Mouse (Mus musculus) ovary, adult 18-20 months (tissue): ENCODE measurements around the gene Ccdc61.
"Not testable (repeated sequence)": the region's sequence is repeated elsewhere in the genome, so short reads cannot be mapped to it uniquely, and the experiment has no call there.

ENCODE experiments used
- DNase-seq: peaks from one replicate; pipeline ENCODE4 v3.0.0; 2022; ENCODE audit warnings: low spot score, mixed read lengths

The Ccdc61 gene

DNA sequence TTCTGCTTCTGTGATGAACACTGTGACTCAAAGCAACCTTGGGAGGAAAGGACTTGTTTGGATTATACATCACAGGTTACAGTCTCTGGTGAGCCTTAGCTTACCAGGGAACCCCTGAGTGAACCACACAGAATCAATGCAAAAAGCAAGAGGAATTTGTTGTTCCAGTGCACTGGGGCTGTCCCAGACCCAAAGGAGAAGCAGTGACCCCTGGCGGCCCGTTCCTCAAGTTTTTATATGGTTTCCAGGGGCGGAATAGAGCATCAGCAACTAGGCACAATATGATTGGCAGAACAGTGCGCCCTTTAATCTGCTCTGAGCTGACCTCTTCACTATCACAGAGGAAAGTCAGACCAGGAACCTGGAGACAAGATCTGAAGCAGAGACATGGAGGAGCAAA lies 6.0 kb upstream of the Ccdc61 start:
- no peak for DNase-seq

DNA sequence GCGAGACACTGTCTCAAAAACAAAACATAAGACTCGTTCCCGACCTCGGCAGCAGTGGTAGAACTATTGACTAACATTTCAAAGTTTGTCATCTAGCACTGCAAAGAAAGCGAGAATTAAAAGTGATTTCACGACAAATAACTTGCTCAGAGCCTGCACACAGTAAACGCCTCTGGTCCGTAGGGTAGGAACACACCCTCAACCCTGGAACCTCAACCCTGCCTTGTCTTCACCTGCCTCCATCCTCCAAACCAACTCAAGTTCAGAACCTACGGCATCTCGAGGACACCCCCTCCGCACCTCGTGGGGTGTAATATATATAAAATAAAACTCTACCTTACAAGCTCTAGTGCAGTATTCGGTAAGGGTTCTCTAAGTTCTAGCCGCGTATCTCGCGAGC lies 418 bp downstream of the Ccdc61 start:
- DNase-seq, result no peak

DNA sequence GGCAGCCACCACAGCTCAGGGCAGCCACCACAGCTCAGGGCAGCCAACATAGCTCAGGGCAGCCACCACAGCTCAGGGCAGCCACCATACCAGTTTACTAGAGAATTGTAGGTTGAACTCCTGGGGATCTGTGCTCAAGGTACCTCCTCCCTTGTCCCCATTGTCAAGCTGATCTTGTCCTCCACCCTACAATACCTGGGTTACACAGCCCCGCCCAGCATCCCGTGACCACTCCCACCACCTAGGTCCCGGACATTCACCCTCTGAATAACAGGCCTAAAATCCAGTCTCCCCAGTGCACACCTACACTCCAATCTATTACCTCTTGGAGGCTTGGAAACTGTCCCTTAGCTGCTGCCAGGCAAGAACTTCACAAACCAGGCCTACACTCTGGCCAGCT lies 5.2 kb downstream of the Ccdc61 start:
- DNase-seq, result no peak

DNA sequence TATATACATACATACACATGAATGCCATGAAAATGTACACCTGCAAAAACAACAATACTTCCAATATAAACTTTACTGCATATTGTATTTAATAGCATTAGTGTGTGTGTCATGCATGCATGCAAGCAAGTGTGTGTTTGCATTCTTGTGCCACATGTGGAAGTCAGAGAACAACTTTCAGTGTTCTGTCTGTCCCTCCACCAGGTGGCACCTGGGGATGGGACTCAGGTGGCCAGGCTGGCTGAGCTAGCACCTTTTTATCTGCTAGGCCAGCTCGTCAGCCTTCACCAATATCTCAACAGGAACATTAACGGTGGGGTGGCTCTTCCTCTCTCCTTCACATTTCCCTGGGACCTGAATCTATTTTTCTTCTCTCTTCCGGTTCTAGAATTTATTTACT lies 7.7 kb downstream of the Ccdc61 start:
- DNase-seq, result no peak

DNA sequence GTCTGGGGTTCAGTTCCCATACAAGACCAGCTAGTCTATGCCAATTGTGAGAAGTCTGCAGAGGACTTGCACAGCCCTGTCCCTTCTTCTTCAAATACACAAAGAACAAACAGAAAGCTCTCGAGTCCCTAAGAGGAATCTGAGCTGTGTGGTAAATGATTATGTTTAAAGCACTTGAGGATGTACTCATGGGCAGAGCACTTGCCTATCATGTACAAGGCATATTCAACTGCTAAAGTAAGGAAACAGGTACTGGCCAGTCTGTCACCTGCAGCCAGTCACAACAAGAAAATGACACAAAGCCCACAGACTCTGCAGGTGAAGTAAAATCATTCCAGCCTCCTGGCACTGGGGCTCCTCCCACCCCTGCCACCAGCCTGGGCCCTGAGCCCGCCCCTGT lies 9.7 kb downstream of the Ccdc61 start:
- DNase-seq, result no peak

- DNase-seq, result no peak
Observed at GRCm38 (mm10) chr7:18896536-18896935, 13.7 kb downstream of the Ccdc61 start.

DNA sequence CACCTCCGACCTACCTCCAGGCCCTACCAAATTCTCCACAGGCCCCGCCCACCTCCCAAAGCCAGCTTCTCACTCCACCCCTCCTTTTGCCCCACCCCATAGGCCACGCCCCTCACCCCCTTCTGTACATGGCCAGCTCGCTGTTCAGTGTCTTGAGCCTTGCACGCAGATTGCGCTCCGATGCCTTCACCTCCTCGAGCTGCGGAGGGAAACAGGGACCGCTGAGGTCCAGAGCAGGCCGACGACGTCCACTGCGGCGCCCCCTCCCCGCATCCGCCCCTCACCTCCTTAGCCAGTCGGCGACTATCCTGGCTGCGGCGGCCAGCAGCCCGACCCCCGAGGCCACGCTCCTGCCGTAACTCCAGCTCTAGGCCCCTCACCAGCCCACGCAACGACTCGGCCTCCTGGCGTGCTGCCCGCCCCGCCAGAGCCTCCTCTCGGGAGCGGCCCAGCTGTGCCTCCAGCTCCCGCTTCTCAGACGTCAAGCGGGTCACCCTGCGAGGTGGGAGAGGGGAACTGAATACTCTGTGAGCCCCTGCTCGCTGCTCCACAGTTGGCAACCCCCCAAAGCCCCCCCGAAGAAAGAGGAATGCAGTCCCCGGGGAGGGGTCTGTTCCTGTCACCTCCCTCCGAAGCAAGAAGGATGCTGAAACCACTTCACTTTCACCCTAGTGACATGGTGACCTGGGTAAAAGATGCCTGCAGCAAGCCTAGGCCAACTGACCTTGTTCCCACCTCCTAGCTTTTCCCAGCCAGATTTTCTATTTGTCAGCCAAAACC lies 16.4 kb downstream of the Ccdc61 start:
- DNase-seq, result peak; percentile 37

GRCm38 (mm10) chr7:18893009-18893408 lies 17.2 kb downstream of the Ccdc61 start:
- no peak for DNase-seq

DNA sequence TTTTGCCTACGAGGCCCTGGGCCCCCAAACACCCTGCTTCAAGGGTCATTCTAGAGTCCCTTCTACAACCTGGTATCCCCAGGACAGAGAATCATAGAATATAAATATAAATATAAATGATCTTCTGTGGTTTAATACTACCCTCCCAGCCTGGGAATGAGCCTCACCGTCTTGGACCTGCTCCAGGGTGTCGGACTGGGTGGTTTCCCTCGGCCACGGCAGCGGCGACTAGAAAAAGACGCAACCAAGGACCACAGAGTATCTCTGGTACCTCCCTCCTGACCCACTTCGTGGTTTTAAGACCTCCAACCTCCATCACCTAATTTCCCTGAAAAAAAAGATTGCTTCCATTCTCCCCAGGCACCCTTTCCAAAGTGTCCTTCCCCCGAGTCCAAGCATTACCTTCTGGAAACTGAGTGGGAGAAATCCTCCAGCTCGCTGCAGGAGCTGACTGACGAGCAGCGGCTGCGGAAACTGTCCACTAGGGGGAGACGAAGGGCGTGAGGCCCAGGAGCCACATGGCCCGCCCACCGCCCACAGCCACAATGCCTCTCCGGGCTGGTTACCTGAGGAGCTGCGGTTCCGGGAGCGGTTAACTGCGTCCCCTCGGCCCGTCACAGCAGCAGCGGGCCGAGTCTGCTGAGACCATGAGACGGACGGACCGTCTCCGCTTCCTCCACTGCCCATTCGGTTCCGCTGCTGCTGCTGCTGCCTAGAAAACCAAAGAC lies 18.2 kb downstream of the Ccdc61 start:
- DNase-seq, result peak; percentile 63

- no peak for DNase-seq
Observed at GRCm38 (mm10) chr7:18890848-18891247, 19.4 kb downstream of the Ccdc61 start.

DNA sequence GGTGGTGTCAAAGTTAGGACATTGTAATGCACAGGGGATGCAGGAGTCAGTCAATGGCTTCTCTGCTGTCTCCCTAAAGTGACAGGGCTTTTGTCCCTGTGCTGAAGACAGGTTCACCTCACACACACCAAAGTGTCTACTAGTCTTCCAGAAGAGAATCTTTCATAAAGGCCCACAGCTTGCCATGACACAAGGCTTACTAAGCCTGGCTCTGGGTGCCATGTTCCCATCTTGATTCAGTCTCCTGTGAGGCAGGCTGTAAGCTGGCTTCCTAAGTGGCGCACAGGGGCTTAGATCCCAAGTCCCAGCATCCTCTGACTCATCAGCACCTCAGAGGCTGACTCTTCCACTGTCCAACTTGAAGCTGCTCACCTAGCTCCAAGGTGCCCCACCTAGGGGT lies 23.3 kb downstream of the Ccdc61 start:
- DNase-seq, result no peak

DNA sequence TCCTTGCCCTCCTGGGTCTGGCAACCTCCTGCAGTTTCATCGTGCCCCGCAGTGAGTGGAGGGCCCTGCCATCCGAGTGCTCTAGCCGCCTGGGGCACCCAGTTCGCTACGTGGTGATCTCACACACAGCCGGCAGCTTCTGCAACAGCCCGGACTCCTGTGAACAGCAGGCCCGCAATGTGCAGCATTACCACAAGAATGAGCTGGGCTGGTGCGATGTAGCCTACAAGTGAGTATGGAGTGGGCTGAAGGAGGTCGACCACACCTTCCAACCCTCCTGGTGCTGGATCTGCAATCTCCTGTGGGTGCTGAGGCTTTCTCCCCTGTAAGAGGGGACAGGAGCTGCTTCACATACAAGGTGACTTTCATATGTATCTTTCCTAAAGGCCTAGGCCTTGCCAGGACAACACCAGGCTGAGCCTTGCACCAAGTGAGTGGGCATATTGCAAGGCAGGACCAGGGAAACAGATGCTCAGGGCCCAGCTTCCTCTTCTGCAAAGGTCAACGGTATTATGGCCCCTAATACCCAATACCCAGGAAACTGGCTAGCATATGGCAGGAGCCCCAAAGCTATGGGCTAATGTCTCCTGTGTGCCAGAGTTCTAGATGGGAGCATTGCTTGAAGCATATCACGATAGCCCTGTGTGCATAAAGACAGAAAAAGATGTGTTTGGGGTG lies 25.3 kb downstream of the Ccdc61 start:
- DNase-seq, result no peak

DNA sequence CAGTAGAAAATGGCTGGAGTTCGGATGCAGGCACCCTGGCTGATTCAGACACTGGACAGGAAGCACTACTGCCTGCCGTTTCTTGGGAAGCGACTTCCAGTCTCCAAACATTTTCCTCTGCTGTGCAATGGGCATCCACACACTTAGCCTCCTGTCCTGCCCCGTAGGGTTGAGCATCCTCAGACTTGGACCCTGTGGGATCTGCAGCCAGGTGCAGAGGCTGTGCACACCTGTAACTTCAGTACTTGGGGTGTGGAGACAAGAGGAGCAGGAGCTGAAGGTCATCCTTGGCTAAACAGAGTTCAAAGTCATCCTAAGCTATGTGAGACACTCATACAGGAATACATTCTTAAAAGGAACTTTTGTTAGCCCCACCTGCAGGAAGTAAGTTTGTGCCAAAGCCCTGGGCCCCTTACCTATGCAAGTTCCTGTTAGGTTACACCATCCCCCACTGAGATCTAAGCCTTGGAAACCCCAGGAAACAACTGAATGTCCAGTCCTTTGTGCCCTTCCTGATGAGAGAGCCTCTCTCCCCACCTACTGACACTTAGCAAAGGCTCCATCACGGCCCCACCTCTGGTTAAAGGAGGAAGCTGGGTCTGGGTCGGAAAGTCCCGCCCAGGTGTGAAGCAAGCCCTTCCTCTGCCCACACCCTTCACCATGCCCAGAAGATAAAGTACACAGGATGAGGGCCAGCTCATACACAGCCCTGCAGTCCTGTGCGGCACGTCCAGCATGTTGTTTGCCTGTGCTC lies 26.0 kb downstream of the Ccdc61 start:
- no peak for DNase-seq

DNA sequence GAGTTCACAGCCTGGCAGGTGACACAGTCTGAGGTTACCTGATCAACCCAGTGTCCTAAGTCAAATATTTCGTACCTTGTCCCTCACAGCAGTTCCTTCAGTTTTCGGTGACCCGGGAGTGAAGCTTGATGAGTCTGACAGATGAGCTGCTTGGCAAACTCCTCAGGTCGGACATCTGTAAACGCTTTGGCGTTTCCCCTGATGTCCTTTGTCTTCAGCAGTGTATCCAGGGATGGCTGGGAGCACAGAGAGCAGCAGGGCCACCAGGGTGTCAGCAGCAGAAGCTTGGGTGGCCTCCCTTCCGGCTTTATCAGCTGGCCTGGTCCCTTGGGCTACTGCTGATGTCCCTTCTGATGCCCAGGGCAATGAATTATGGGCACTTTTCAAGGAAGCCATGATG lies 31.5 kb downstream of the Ccdc61 start:
- DNase-seq, result no peak

DNA sequence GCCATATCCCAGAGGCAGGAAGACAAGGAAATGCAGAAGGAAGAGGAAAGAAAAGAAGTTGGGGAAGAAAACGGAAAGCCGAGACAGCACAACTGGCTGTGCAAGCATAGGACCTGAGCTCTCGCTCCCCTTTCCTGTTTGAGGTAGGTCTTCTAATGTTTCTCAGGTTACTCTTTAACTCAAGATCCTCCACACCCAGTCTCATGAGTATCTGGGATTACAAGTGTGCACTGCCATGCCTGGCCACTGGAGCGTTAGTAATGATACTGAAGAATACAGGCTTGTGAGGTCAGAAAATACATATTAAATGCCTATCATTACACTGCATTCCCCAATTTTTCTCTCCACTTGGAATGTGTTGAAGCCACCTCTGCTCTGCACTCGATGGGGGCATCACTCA lies 34.8 kb downstream of the Ccdc61 start:
- DNase-seq, result no peak

GRCm38 (mm10) chr7:18873253-18873652 lies 37.0 kb downstream of the Ccdc61 start:
- DNase-seq, result no peak

DNA sequence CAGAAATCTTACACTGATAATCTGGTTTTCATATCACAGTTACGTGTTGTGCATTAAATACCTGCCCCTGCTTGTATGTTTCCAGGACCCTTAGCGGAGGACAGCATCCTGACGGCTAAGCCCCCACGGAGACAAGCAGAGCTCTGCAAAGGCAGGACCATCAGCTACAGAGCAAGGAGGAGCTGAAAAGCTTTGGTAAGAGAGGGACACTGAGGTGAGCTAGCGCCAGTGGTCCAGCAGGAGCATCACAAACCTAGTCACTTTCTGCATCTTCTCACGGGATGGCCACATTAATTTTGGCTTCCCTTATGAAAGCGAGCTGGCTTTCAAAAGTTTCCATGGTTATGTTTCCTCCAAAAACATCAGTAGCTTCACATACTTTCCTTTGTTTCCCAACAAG lies 37.4 kb downstream of the Ccdc61 start:
- DNase-seq, result no peak

DNA sequence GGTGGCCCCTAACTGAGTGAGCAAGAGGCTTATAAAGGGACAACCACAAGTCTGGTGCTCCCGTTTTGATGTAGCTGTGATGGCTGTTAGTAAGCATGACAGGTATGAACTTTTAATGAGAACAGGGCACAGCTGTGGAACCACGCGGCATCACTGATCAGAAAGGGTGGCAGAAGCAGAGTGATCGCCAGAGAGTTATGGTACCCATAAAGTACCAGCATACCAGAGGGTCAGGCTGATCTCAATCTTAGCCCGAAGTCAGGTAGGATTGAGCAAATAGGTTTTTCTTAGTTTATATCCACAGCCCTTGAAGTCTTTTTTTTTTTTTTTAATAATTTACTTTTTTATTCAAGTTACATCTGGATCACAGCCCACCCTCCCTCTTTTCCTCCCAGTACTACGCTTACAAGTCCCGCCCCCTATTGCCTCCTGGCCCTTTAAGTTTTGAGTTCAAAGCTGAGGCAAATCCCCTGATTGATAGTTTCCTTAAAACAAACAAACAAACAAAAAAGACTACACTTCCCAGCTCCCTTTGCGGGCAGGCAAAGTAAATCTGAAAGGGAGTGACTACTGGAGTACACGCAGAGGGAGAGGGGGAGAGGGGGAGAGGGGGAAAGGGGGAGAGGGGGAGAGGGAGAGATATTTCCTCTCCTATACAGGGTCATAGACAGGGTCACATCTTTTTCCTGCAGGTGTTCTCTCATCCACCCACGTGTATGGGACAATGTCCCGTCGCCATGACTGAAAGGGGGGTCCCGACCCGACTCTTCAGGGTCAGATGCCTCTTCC lies 38.0 kb downstream of the Ccdc61 start:
- no peak for DNase-seq

DNA sequence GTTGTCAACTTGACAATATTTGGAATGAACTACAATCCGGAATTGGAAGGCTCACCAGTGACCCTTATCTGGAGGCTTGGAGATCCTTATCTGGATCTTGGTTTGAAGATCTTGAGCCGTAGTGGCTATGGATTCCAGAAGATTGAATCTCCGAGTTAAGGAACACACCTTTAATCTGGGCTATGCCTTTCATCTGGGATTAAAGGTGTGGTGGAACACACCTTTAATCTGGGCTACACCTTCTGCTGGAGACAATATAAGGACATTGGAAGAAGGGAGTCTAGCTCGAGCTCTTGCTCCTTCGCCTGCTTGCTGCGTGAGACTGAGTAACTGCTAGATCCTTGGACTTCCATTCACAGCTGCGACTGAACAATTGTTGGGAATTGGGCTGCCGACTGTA lies 39.2 kb downstream of the Ccdc61 start, which contains the start of gene Pglyrp1:
Pglyrp1 (plus strand) TSS at position 301 of the 400 bp plus-strand sequence.
- not testable (repeated sequence) for DNase-seq

DNA sequence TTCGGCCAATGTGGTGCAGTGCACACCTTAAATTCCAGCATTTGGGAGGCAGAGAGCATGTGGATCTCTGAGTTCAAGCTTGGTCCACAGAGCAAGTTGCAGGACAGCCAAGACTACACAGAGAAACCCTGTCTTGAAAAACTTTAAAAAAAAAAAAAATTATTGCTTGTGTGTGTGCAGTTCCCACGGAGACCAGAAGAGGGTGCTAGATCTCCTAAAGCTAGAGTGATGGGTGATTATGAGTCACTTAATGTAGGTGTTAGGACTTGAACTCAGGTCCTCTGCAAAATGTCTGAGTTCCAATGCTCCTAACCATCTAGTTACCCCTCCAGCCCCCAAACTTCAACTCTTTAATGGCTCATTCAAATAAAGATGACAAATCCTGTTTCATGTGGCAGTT lies 41.7 kb downstream of the Ccdc61 start:
- no peak for DNase-seq

DNA sequence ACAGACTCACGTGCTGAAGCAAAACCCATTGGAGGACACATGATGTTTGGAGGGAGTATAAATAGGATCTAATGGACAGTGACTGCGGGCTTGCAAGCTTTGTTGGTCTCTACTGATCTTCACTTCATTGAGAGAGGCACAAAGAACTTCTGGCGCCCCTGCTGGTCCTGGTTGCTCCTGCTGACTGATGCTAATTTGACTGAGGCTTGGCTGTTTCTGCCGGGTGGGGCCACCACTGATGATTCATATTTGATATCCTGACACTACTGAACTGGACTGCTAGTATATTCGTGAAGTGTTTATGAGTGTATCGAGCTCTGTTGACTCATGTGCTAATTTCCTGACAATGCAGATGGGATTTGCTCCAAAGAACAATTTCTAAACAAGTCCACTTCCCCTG lies 47.4 kb downstream of the Ccdc61 start:
- no peak for DNase-seq
